Mouse (Mus musculus): Measurements from ENCODE around the gene Maff.

- TF ChIP-seq MYOD1 (IDR thresholded peaks at IDR 0.05; ENCODE audit: control insufficient read depth in 1 of 3, insufficient read length in 2 of 3, low read depth in 2 of 3), result peak in 1 of 3 experiments; percentile 27
- TF ChIP-seq CEBPB (IDR thresholded peaks at IDR 0.05; ENCODE audit: insufficient read depth, poor library complexity, severe bottlenecking), result no peak
- peak; percentile 33 for TF ChIP-seq USF1 (IDR thresholded peaks at IDR 0.05; ENCODE audit: low read depth)
- no peak for TF ChIP-seq POLR2AphosphoS2 (IDR thresholded peaks at IDR 0.05; ENCODE audit: insufficient read length, low read depth)
- TF ChIP-seq TCF12 (IDR thresholded peaks at IDR 0.05; ENCODE audit: insufficient read depth, poor library complexity, severe bottlenecking), result no peak
- TF ChIP-seq POLR2A (IDR thresholded peaks at IDR 0.05; ENCODE audit: insufficient read length, low read depth), result peak; percentile 59
- TF ChIP-seq MAX (IDR thresholded peaks at IDR 0.05; ENCODE audit: low read depth), result no peak
- TF ChIP-seq REST (IDR thresholded peaks at IDR 0.05; ENCODE audit: insufficient read depth, insufficient read length), result no peak
- TF ChIP-seq E2F4 (IDR thresholded peaks at IDR 0.05; ENCODE audit: insufficient read depth), result no peak
- peak in 1 of 3 experiments; percentile 38 for TF ChIP-seq MYOG (IDR thresholded peaks at IDR 0.05; ENCODE audit: control insufficient read depth in 1 of 3, insufficient read depth in 1 of 3, insufficient read length in 2 of 3, low read depth in 2 of 3)
- TF ChIP-seq SRF (IDR thresholded peaks at IDR 0.05; ENCODE audit: control insufficient read depth, insufficient read length, low read depth), result no peak
Measured at GRCm38 (mm10) chr15:79347165-79347844, 884 bp downstream of the Maff start.
